Mouse (Mus musculus): Measurements from ENCODE around the gene Cmah.

GRCm38 (mm10) chr13:24444709-24445108, 117.5 kb downstream of the Cmah start:
- no peak for TF ChIP-seq CTCF (IDR thresholded peaks at IDR 0.05; ENCODE audit: low read depth, low read length)
- no peak for TF ChIP-seq EP300 (IDR thresholded peaks at IDR 0.05; ENCODE audit: insufficient read depth, low read depth, low read length)

All from ES-Bruce4 (cell line).